Mouse (Mus musculus): ENCODE measurements around the gene Zfp276. TPM values are rescaled to one million over a fixed set of nuclear protein-coding genes. Genes with fewer than 3 reads are reported as not detected.

The Zfp276 gene
- polyA plus RNA-seq, 1 experiment from 2014 or later, result 26.3 TPM

- no peak overlapping the region for H3K9ac ChIP-seq
- H3K9me3 ChIP-seq (replicated peaks), result no peaks in the 10 kb centered on the region
- 88% methylated on average over 2 of the region's 2 CpGs for WGBS
- H3K4me1 ChIP-seq, result no peaks in the 10 kb centered on the region
- no peak overlapping the region for H3K4me3 ChIP-seq (replicated peaks)
- no peak overlapping the region for H3K27ac ChIP-seq (replicated peaks)
- H3K4me2 ChIP-seq (replicated peaks), result no peak overlapping the region
- peaks cover 31% of the 10 kb centered on the region for H3K36me3 ChIP-seq
- H3K27me3 ChIP-seq, result no peaks in the 10 kb centered on the region
- no peak for ATAC-seq (ENCODE audit: insufficient number of reproducible peaks, low FRiP score, low TSS enrichment, low read depth)
Observed at GRCm38 (mm10) chr8:123292785-123293184, 38.8 kb downstream of the Zfp276 start.

DNA sequence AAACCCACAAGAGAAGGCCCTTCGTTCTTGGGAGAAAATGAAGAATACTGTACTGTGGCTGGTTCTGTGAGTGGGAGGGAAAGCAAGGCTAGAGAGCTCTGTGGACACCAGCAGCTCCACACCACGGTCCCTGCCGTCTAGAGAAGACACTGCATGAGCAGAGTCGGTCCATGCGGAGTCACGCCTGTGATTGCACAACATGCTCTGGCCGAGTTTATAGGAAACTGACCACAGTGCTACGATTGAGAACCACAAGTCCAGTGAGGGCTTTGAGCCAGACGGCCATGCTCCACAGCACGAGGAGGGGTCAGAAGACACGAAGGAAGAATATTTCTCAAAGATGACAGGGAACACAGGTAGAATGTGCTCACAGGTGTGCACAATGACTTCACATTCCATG lies 44.3 kb downstream of the Zfp276 start:
- no peaks in the 10 kb centered on the region for H3K9me3 ChIP-seq (replicated peaks)
- no peak overlapping the region for H3K9ac ChIP-seq
- ATAC-seq (ENCODE audit: insufficient number of reproducible peaks, low FRiP score, low TSS enrichment, low read depth), result no peak
- 90% methylated on average over 11 of the region's 11 CpGs for WGBS
- no peaks in the 10 kb centered on the region for H3K4me1 ChIP-seq
- no peaks in the 10 kb centered on the region for H3K27me3 ChIP-seq
- H3K27ac ChIP-seq (replicated peaks), result no peak overlapping the region
- H3K36me3 ChIP-seq, result peaks cover 22% of the 10 kb centered on the region; the same call in 1 of the 2 replicates
- H3K4me3 ChIP-seq (replicated peaks), result no peak overlapping the region
- no peak overlapping the region for H3K4me2 ChIP-seq (replicated peaks)

DNA sequence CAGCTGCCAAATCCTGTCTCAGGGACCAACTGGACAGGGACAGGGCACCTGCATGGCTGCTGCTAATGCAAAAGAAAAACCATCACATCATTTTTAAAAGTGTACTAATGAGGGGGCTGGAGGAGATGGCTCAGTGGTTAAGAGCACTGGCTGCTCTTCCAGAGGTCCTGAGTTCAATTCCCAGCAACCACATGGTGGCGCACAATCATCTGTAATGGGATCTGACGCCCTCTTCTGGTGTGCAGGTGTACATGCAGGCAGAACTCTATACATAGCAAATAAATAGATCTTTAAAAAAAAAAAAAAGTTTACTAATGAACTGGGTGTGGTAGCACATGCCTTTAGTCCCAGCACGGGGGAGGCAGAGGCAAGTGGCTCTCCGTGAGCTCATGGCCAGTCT lies 54.7 kb downstream of the Zfp276 start:
- H3K27ac ChIP-seq (replicated peaks), result no peak overlapping the region
- H3K9ac ChIP-seq, result no peak overlapping the region
- no peaks in the 10 kb centered on the region for H3K4me1 ChIP-seq
- H3K27me3 ChIP-seq, result no peaks in the 10 kb centered on the region
- WGBS, result 70% methylated on average over 4 of the region's 4 CpGs
- no peak for ATAC-seq (ENCODE audit: insufficient number of reproducible peaks, low FRiP score, low TSS enrichment, low read depth)
- 0 out of 2 replicates have a peak, but pooled peaks cover 6% of the 10 kb centered on the region for H3K36me3 ChIP-seq
- no peaks in the 10 kb centered on the region for H3K9me3 ChIP-seq (replicated peaks)
- H3K4me2 ChIP-seq (replicated peaks), result no peak overlapping the region
- no peak overlapping the region for H3K4me3 ChIP-seq (replicated peaks)

DNA sequence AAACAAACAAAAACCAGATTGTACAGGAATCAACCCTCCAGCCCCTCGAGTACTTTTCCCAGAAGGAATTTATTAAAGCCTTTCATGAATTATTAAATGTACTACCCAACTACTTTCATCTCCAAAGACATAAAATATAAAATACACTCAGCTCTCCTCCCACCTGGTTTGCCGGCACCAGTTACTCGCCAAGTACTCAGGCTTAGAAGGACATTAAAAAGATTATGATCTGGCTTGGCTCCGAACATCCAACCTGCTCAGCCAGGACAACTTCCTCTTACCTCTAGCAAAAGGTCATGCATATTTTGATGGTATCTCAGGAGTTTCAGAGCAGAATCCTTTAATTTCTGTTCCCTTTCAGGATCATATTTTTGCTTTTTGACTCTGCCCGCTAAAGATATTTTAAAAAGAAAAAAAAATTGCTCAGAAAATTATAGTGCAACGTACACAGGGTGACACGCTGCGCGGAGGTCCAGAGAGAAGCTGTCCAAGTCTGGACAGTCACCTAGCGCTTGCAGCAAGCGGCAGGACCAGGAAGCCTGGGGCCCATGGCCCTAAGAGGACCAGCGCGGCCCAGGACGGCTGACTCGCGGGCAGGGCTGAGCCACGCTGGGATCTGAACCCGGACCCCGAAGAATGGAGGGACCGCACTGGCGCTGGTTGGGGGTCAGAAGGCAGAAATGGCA lies 63.9 kb downstream of the Zfp276 start:
- ATAC-seq (ENCODE audit: insufficient number of reproducible peaks, low FRiP score, low TSS enrichment, low read depth), result no peak; the same call in none of the 2 replicates
- H3K4me3 ChIP-seq (replicated peaks), result peak overlapping the region; percentile 53

GRCm38 (mm10) chr8:123318467-123318911 lies 64.5 kb downstream of the Zfp276 start, which contains the start of gene Fanca:
Fanca (minus strand) TSS chr8:123318576.
- Histone ChIP-seq H3K4me3 (replicated peaks) (peak within 1 kb of the TSS; percentile 53), H3K4me1 (peaks cover 16% of the 10 kb centered on the region), H3K9me3 (replicated peaks) (no peaks in the 10 kb centered on the region), H3K36me3 (no peaks in the 10 kb centered on the region), H3K9ac (peak within 1 kb of the TSS; percentile 28), H3K27ac (replicated peaks) (0 out of 2 replicates have a peak within 1 kb of the TSS, but pooled peaks have one; percentile 28), H3K27me3 (no peaks in the 10 kb centered on the region), H3K4me2 (replicated peaks) (peak within 1 kb of the TSS; percentile 85)
- ATAC-seq (ENCODE audit: insufficient number of reproducible peaks, low FRiP score, low TSS enrichment, low read depth), result peak; percentile 97
- WGBS, result under 1% methylated on average over 24 of the region's 24 CpGs

More for the DNA sequence above, 63.9 kb downstream of the Zfp276 start:
- Histone ChIP-seq H3K27ac (replicated peaks) (no peak overlapping the region), H3K36me3 (no peaks in the 10 kb centered on the region), H3K9me3 (replicated peaks) (no peaks in the 10 kb centered on the region), H3K9ac (peak overlapping the region; percentile 28), H3K4me1 (peaks cover 16% of the 10 kb centered on the region), H3K27me3 (no peaks in the 10 kb centered on the region), H3K4me2 (replicated peaks) (peak overlapping the region; percentile 85)
- 2% methylated on average over 21 of the region's 21 CpGs for WGBS

Other genes with a start within 250 kb of the Zfp276 start
- 56.3 and 69.1 TPM in 2 replicates for gene Ankrd11, start 211.9 kb upstream of the Zfp276 start, polyA plus RNA-seq (2015; fragmentation: Nextera tagmentation; extraction: Ambion mirVana)
- 40.8 and 41.5 TPM in 2 replicates for gene Spg7, start 191.3 kb upstream of the Zfp276 start, polyA plus RNA-seq (2015; fragmentation: Nextera tagmentation; extraction: Ambion mirVana)
- gene Rpl13, start 151.8 kb upstream of the Zfp276 start, polyA plus RNA-seq (2015; fragmentation: Nextera tagmentation; extraction: Ambion mirVana), result 1,311 and 1,540 TPM in 2 replicates
- 6.5 and 6.9 TPM in 2 replicates for gene Cpne7, start 136.8 kb upstream of the Zfp276 start, polyA plus RNA-seq (2015; fragmentation: Nextera tagmentation; extraction: Ambion mirVana)
- 47.8 and 50.7 TPM in 2 replicates for gene Sult5a1, start 95.9 kb upstream of the Zfp276 start, polyA plus RNA-seq (2015; fragmentation: Nextera tagmentation; extraction: Ambion mirVana)
- gene Dpep1, start 68.0 kb upstream of the Zfp276 start, polyA plus RNA-seq (2015; fragmentation: Nextera tagmentation; extraction: Ambion mirVana), result 14.3 and 18.6 TPM in 2 replicates
- 165 TPM in 2 replicates for gene Chmp1a, start 41.4 kb upstream of the Zfp276 start, polyA plus RNA-seq (2015; fragmentation: Nextera tagmentation; extraction: Ambion mirVana)
- gene Spata33, start 41.4 kb upstream of the Zfp276 start, polyA plus RNA-seq (2015; fragmentation: Nextera tagmentation; extraction: Ambion mirVana), result 6.9 and 9.8 TPM in 2 replicates
- 36.2 and 38.3 TPM in 2 replicates for gene Cdk10, start 29.4 kb upstream of the Zfp276 start, polyA plus RNA-seq (2015; fragmentation: Nextera tagmentation; extraction: Ambion mirVana)
- gene Spata2l, start 18.0 kb upstream of the Zfp276 start, polyA plus RNA-seq (2015; fragmentation: Nextera tagmentation; extraction: Ambion mirVana), result 5.7 and 6.8 TPM in 2 replicates
- gene Vps9d1, start 153 bp downstream of the Zfp276 start, polyA plus RNA-seq (2015; fragmentation: Nextera tagmentation; extraction: Ambion mirVana), result 28.0 and 31.4 TPM in 2 replicates
- gene Fanca, start 64.4 kb downstream of the Zfp276 start, polyA plus RNA-seq (2015; fragmentation: Nextera tagmentation; extraction: Ambion mirVana), result 21.0 and 25.4 TPM in 2 replicates
- gene Spire2, start 78.5 kb downstream of the Zfp276 start, polyA plus RNA-seq (2015; fragmentation: Nextera tagmentation; extraction: Ambion mirVana), result 2.5 and 3.4 TPM in 2 replicates
- gene Tcf25, start 119.6 kb downstream of the Zfp276 start, polyA plus RNA-seq (2015; fragmentation: Nextera tagmentation; extraction: Ambion mirVana), result 174 and 176 TPM in 2 replicates
- gene Mc1r, start 152.9 kb downstream of the Zfp276 start, polyA plus RNA-seq (2015; fragmentation: Nextera tagmentation; extraction: Ambion mirVana), result 0.38 and 0.47 TPM in 2 replicates
- gene Tubb3, start 157.2 kb downstream of the Zfp276 start, polyA plus RNA-seq (2015; fragmentation: Nextera tagmentation; extraction: Ambion mirVana), result 43.1 and 48.1 TPM in 2 replicates
- gene Def8, start 169.3 kb downstream of the Zfp276 start, polyA plus RNA-seq (2015; fragmentation: Nextera tagmentation; extraction: Ambion mirVana), result 40.4 and 40.5 TPM in 2 replicates
- 50.5 and 55.8 TPM in 2 replicates for gene Afg3l1, start 223.7 kb downstream of the Zfp276 start, polyA plus RNA-seq (2015; fragmentation: Nextera tagmentation; extraction: Ambion mirVana)